Mouse (Mus musculus): ENCODE measurements around the gene Bet1l.

Gene Bet1l

DNA sequence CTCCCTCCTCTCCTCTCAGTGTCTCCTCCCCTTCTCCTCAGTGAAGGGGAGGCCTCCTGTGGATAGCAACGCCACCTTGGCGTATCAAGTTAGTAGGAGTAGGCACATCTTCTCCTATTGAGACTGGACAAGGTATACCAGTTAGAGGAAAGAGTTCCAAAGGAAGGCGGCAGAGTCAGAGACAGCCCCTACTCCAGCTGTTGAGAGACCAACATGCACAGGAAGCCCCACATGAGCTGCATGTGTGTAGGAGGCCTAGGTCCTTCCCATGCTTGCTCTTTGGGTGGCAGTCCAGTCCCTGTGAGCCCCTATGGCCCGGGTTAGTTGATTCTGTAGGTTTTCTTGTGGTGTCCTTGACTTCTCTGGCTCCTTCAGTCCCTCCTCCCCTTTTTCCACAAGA lies 24.0 kb downstream of the Bet1l start:
- no peak for DNase-seq (ENCODE audit: low spot score)

DNA sequence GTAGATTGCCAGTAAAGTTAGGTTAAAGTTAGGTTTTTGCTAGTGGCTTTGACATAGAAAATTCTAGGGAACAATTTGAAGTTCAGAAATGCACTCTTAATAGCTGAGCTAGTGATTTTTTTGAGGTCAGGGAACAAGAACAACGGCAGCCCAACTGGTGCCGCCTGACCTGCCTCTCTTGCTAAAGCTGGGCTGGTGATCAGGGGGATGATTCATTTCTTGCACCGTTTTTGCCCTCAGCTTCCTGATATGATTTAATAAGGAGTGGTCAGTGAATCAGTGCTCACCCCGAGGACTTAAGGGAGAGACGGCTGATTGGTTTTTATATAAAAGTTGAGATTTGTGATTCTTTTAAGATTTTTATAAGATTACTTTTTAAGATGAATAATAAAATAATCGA lies 25.9 kb downstream of the Bet1l start:
- no peak for DNase-seq (ENCODE audit: low spot score)

DNA sequence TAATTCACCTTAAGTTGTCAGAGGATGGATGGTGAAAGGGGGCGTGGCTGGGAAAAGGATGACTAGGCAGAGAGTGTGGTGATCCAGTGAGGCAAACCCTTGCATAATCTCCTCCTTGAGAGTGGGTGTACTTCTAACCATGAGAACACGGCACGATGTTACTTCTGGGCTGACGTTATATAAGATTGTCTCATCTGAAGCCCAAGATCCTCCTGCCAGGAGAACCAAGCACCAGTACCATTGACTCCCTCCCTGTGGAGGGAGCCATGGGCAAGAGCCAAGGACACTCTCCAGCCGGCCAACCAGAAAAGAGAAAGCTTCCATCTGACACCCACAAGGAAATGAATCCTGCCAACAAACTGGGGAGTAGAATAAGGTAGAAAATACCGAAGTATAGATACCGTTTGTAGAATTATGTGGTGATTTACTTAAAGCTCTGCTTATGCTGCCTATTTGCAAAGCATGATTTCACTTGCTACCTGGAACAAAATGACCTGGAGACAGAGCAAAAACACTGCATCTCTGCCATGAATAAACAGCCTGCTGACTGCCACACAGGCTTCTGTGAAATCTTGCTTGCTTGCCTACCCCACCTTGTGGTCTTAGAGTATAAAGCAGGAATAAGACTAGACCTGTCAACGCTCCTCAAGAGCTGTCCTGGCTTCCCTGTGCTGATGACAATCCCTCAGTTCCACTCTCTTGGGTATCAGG lies 29.1 kb downstream of the Bet1l start:
- DNase-seq (ENCODE audit: low spot score), result no peak

DNA sequence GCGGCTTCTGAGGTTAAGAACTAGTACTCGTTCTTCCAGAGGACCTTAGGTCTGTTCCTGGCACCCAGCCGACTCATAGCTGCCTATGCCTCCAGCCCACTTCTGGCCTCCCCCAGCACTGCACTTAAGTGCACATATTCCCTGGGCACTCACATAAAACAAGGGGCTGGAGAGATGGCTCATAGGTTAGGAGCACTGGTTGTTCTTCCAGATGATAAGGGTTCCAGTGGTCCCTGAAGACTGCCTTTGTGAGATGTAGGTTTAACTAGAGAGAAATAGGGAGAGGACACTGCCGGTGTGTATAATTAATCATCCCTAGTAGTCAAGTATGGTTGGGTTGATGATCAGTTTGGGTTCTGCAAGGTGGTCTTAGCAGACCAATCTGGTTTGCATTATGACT lies 34.6 kb downstream of the Bet1l start:
- DNase-seq (ENCODE audit: low spot score), result no peak

DNA sequence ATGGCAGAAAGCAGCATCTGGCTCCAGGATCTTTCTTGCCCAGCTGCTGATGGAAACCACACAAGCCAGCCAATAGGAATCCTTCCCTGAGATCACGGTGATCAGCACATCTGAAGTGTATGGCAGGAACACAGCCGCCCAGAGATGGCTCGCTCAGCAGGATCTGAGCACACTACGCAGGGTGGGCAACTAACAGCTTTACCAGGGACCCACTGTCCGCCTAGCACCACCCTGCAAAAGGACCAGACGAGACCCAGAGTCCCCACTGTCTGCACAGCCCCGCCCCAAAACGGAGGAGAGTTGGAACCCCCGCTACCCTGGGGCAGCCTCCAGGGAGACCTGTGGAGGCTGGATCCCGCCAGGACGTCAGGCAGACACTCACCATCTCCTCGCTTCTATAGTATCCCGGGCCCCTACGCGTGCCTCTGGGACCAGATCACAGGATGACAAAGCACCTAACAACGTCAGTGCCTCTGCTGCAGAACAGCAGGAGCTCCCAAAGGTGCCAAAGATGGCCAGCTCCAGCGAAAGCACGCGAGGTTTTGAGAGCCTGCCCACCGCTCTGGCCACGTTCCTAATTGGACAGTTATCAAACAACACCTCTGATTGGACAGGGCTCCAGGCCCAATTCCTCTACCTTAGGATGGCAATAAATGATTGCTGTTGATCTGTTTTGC lies 35.6 kb downstream of the Bet1l start, which contains the start of gene Zfp941:
Gene Zfp941 (minus strand): TSS at position 526 of the 677 bp plus-strand sequence.
- DNase-seq (ENCODE audit: low spot score), result peak; percentile 48

DNA sequence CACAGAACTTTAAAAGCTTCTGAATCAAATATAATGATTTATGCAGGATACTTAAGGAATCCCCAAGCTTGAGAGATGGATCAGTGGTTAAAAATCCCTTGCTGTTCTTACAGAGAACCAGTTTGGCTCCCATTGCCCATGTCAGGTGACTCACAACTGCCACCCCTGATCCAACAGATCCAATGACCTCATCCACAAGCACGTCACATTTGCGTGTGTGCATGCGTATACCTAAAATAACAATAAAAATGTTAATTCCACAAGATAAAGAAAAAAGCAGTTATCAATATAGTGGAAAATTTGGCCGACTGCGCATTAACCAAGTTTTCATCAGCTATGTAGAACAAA lies 36.1 kb downstream of the Bet1l start:
- no peak for DNase-seq (ENCODE audit: low spot score)

DNA sequence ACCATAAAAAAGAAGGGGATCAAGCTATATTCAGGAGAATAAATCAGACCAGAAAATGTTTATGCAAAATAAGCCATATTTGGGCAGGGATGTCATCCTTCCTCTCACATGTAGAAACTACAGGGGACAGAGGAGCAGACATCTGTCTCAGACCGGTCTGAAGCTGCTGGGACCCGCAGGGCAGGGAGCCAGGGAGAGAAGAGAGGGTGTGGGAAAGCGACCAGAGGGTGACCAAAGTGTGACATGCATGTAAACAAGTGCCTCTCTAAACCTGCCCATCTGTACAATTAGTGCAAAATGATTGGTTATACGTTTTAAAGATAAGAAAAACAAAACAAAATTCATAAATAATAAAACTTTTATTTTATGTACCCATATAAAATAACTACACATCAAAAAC lies 37.2 kb downstream of the Bet1l start:
- DNase-seq (ENCODE audit: low spot score), result no peak

DNA sequence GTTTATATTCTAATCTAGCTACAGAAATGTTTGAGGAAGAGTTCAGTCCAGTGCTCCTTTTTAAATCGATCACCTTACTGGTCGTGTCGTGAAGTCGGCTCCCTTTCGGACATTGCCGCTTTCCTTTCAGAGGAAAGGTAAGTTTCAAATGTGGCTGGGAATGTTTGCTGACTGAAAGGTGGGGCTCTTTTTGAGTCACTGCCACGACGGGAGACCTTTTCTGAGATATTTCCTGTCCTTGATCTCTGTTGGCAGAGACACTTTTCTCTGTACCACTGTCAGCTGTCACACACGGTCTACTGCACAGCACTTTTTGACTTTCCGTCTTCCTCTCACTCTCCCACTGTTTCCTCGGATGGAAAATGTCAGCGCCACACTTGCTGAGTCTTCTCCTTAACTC lies 44.5 kb downstream of the Bet1l start:
- no peak for DNase-seq (ENCODE audit: low spot score)

DNA sequence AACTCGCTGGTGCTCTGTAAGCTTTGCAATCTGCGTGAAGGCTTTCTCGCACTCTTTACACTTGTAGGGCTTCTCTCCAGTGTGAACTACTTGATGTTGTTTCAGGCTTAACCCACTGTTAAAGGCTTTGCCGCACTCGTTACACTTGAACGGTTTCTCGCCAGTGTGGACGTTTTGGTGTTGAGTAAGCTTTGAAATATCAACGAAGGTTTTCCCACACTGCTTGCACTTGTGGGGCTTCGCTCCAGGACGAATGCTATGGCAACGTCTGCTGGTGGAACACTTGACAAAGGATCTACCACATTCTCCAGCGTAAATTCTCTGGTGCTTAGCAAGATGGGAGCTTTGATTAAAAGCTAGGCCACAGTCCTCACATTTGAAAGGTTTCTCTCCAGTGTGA lies 45.7 kb downstream of the Bet1l start:
- no peak for DNase-seq (ENCODE audit: low spot score)

DNA sequence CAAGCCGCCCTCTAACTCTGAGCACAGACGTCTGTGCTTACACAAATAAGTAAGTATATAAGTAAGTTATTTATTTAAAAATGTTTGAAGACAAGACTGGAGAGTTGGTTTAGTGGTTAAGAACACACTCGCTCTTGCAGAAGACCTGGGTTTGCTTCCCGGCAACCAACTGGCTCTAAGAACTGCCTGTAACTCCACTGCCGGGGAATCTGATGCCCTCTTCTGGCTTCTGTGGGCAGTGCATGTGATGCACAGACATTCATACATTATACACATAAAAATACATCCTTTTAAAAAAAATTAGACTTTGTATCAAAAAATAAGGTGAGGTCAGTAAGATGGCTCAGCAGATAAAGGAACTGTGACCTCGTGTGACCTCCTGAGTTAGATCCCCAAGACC lies 46.9 kb downstream of the Bet1l start:
- DNase-seq (ENCODE audit: low spot score), result no peak

DNA sequence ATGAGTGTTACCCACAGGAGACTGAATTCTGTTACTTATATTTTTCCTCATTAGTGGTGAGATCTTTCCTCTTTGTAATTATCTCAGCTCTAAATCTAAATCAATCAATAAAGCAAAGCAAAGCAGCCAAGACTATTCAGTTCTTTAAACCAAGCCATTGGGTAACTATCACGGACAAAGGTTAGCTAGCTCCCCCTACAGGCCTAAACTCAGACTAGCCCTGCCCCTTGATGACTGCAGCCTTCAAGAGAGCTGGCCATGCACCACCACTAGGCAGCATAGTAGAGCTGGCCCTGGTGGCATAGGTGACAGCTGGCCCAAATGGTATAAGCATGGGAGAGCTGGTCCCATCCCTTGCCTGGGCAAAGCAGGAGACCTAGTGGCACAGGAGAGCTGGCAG lies 51.7 kb downstream of the Bet1l start:
- no peak for DNase-seq (ENCODE audit: low spot score)

Data from testis, postnatal 14 days (tissue).